Mouse (Mus musculus) monocyte, adult 2 months (primary cell): ENCODE measurements around the gene Hoxd10.

ENCODE experiments used
- DNase-seq, 2 experiments: peaks; one replicate each; pipeline ENCODE4 v3.0.0; 2022; ENCODE audit warnings: low spot score in 2 of 2, low read depth in 1 of 2

Gene Hoxd10

GRCm38 (mm10) chr2:74663291-74663925 lies 28.3 kb upstream of the Hoxd10 start:
- no peak for DNase-seq

- DNase-seq, result no peak
Observed at GRCm38 (mm10) chr2:74666411-74666810, 25.3 kb upstream of the Hoxd10 start.

- DNase-seq, result no peak
Observed at GRCm38 (mm10) chr2:74667191-74667841, 24.4 kb upstream of the Hoxd10 start.

- DNase-seq, result no peak
Observed at GRCm38 (mm10) chr2:74667842-74668357, 23.8 kb upstream of the Hoxd10 start, which contains the start of gene Hoxd13. TSS of gene Hoxd13 (plus strand) at chr2:74668310.

GRCm38 (mm10) chr2:74668370-74669229 lies 23.1 kb upstream of the Hoxd10 start:
- DNase-seq, result no peak

- no peak for DNase-seq
Observed at GRCm38 (mm10) chr2:74669230-74669578, 22.5 kb upstream of the Hoxd10 start.

- DNase-seq, result no peak
Observed at GRCm38 (mm10) chr2:74669650-74670235, 22.0 kb upstream of the Hoxd10 start.

GRCm38 (mm10) chr2:74670632-74671188 lies 21.0 kb upstream of the Hoxd10 start:
- no peak for DNase-seq

- DNase-seq, result no peak
Observed at GRCm38 (mm10) chr2:74671847-74672246, 19.9 kb upstream of the Hoxd10 start.

- no peak for DNase-seq
Observed at GRCm38 (mm10) chr2:74672481-74673362, 19.0 kb upstream of the Hoxd10 start.

- DNase-seq, result no peak
Observed at GRCm38 (mm10) chr2:74673835-74674425, 17.8 kb upstream of the Hoxd10 start.

- no peak for DNase-seq
Observed at GRCm38 (mm10) chr2:74674881-74675665, 16.7 kb upstream of the Hoxd10 start, which contains the start of gene Hoxd12. TSS of gene Hoxd12 (plus strand) at chr2:74675013.

GRCm38 (mm10) chr2:74675666-74676282 lies 15.9 kb upstream of the Hoxd10 start:
- no peak for DNase-seq

GRCm38 (mm10) chr2:74676376-74677052 lies 15.2 kb upstream of the Hoxd10 start:
- DNase-seq, result no peak

- no peak for DNase-seq
Observed at GRCm38 (mm10) chr2:74677106-74677505, 14.6 kb upstream of the Hoxd10 start.

- no peak for DNase-seq
Observed at GRCm38 (mm10) chr2:74678891-74679595, 12.7 kb upstream of the Hoxd10 start, which contains the start of gene Hoxd11. TSS of gene Hoxd11 (plus strand) at chr2:74679557.

GRCm38 (mm10) chr2:74679596-74679971 lies 12.1 kb upstream of the Hoxd10 start:
- no peak for DNase-seq
